Mouse (Mus musculus): ENCODE results near the gene Zfand2a. TPM values are rescaled to one million over a fixed set of nuclear protein-coding genes. Genes with fewer than 3 reads are reported as not detected.

Zfand2a gene
- polyA plus RNA-seq, 1 experiment from 2014 or later, result 6.0 TPM

DNA sequence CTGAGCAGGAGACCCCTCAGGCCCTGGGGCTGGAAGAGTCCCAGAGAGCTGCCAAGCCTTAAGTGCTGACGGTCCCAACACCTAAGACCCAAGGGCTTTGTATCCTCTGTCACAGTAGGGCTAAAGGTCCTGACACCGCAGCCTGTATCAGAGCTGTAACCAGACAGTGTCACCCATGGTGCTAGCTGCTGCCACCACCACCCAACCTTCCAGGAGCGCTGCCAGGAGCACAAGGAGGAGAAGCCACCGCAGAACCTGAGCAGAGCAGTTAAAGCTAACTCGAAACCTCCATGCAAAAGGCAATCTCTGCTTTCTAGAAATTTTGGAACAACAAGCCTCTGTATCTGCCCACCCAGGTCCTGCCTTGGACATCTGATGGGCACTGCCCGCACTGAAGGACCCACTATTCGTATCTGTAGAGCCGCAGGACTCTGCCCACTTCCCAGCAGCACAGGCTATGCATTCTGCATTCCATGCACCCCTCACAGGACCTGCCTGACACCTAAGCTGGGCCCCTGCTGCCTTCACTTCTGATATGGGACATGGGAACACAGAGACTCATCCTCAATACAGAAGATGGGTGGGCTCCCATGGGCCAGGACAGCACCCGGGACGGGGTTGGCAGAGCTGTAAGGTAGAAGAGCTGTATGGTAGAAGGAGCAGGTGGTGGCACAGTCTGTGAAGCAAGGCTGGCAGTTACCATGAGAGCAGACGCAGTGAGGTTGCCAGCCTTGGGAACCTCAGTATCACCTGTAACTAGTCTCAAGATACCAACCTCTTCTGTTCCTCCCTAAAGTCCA lies 43.2 kb downstream of the Zfand2a start:
- H3K9ac ChIP-seq, result no peak overlapping the region
- no peaks in the 10 kb centered on the region for H3K36me3 ChIP-seq
- H3K4me1 ChIP-seq (replicated peaks), result 0 out of 2 replicates have a peak, but pooled peaks cover 5% of the 10 kb centered on the region
- no peak for ATAC-seq
- H3K4me3 ChIP-seq (replicated peaks), result no peak overlapping the region
- no peak overlapping the region for H3K4me2 ChIP-seq (replicated peaks)
- WGBS, result 94% methylated on average over 11 of the region's 11 CpGs
- no peak overlapping the region for H3K27ac ChIP-seq
- H3K9me3 ChIP-seq, result no peaks in the 10 kb centered on the region
- H3K27me3 ChIP-seq (replicated peaks), result no peaks in the 10 kb centered on the region

- Histone ChIP-seq H3K4me1 (replicated peaks) (0 out of 2 replicates have a peak, but pooled peaks cover 5% of the 10 kb centered on the region), H3K4me3 (replicated peaks) (no peak overlapping the region), H3K27me3 (replicated peaks) (no peaks in the 10 kb centered on the region), H3K36me3 (no peaks in the 10 kb centered on the region), H3K4me2 (replicated peaks) (no peak overlapping the region), H3K9me3 (no peaks in the 10 kb centered on the region), H3K27ac (no peak overlapping the region), H3K9ac (no peak overlapping the region)
- 85% methylated on average over 5 of the region's 5 CpGs for WGBS
- no peak for ATAC-seq
Measured at GRCm38 (mm10) chr5:139440451-139440850, 43.9 kb downstream of the Zfand2a start.

DNA sequence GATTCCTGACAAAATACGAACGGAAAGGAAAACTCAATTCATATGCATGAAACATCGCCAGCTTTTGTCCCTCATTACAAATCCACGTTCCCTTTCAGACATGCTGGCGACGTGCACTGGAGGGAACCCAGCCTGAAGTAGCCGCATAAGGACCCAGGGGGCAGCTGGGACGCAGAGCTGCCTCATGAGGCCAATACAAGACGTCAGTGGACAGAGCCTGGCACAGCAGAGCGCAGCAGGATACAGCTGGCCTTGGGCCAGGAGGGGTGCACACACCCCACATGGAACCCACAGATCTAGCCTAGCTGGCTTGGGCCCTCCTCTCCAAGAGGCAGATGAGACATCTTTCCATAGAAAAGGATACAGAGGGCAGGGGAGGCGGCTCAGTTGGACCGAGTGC lies 45.9 kb downstream of the Zfand2a start:
- WGBS, result 86% methylated on average over 12 of the region's 12 CpGs
- no peaks in the 10 kb centered on the region for H3K36me3 ChIP-seq
- no peak for ATAC-seq
- H3K27me3 ChIP-seq (replicated peaks), result no peaks in the 10 kb centered on the region
- no peaks in the 10 kb centered on the region for H3K9me3 ChIP-seq
- H3K9ac ChIP-seq, result no peak overlapping the region
- H3K4me1 ChIP-seq (replicated peaks), result 0 out of 2 replicates have a peak, but pooled peaks cover 5% of the 10 kb centered on the region
- H3K27ac ChIP-seq, result no peak overlapping the region
- H3K4me3 ChIP-seq (replicated peaks), result no peak overlapping the region
- no peak overlapping the region for H3K4me2 ChIP-seq (replicated peaks)

DNA sequence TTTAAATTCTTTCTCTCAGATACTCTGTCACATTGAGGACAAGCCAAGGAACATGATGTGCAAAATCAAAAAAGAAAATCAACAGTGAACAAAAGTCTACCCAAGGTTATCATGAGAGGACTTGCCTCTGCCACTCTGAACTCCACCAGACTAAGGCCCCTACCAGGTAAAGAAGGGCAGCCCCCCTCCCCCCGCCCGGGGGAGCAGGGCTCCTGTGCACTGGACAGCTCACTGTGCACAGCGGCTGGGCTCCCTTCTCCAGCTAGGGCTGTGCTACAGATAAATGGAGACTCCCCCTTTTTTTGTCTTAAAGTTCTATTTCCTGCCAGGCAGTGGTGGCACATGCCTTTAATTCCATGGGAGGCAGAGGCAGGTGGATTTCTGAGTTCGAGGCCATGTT lies 46.6 kb downstream of the Zfand2a start:
- Histone ChIP-seq H3K27me3 (replicated peaks) (no peaks in the 10 kb centered on the region), H3K9ac (no peak overlapping the region), H3K4me3 (replicated peaks) (no peak overlapping the region), H3K36me3 (no peaks in the 10 kb centered on the region), H3K4me1 (replicated peaks) (0 out of 2 replicates have a peak, but pooled peaks cover 4% of the 10 kb centered on the region), H3K9me3 (no peaks in the 10 kb centered on the region), H3K27ac (no peak overlapping the region), H3K4me2 (replicated peaks) (no peak overlapping the region)
- ATAC-seq, result no peak
- WGBS, result 93% methylated on average over 4 of the region's 4 CpGs

DNA sequence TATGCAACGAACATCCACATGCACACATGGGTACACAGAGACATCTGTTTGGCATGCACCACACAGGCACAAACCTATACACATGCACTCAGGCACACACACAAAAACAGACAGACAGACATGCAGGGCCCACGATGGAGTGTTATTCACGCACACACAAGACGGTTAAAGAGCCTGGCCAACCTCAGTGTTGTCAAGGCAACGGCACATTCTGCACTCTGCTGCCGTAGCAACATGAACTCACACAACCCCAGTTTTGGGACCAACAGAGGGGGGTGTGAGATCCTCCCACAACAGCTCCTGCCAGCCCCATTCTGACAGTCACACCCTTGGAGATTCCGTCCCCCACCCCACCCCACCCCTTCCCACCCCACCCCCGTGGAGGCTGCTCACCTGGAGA lies 49.4 kb downstream of the Zfand2a start:
- ATAC-seq, result no peak
- H3K4me2 ChIP-seq (replicated peaks), result no peak overlapping the region

GRCm38 (mm10) chr5:139433842-139434568 lies 50.3 kb downstream of the Zfand2a start:
- no peak for ATAC-seq
- Histone ChIP-seq H3K9ac (no peak overlapping the region), H3K27me3 (replicated peaks) (no peaks in the 10 kb centered on the region), H3K9me3 (no peaks in the 10 kb centered on the region), H3K27ac (no peak overlapping the region), H3K4me1 (replicated peaks) (peaks cover 11% of the 10 kb centered on the region), H3K4me2 (replicated peaks) (no peak overlapping the region), H3K36me3 (no peaks in the 10 kb centered on the region), H3K4me3 (replicated peaks) (no peak overlapping the region)
- 81% methylated on average over 9 of the region's 9 CpGs for WGBS

More for the DNA sequence above, 49.4 kb downstream of the Zfand2a start:
- Histone ChIP-seq H3K4me3 (replicated peaks) (no peak overlapping the region), H3K9ac (no peak overlapping the region), H3K27ac (no peak overlapping the region), H3K27me3 (replicated peaks) (no peaks in the 10 kb centered on the region), H3K9me3 (no peaks in the 10 kb centered on the region), H3K36me3 (no peaks in the 10 kb centered on the region), H3K4me1 (replicated peaks) (peaks cover 4% of the 10 kb centered on the region)
- 44% methylated on average over 8 of the region's 8 CpGs for WGBS

DNA sequence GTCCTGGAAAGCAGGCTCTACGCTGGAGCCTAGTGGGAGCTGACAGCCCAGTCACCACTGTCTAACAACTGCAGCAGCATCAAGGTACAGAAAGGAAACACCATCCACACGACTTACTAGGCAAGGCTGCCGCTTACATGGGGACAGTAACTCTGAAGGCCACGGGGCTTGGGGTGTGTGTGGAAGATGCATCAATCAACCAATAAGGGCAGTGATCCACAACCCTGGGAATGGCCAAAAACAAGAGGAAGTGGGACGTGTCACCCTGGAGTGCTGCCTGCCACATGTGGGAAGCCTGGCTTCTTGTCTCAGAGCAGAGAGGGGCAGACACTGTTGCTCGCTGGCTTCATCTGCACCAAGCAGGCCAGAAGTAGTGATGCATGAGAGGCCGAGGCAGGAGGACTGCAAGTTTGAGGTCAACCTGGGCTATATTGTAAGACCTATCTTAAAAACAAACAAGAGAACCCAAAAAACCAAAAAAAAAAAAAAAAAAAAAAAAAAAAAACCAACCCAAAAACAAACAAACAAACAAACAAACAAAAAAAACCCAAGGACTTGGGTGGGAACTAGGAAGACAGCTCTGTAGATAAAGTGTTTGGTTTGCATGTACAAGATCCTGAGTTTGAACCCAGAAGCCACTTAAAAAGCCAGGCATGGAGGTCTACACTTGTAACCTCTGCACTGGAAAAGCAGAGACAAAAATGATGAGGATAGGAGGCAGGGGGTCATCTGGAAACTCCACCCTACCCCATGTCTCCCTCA lies 51.4 kb downstream of the Zfand2a start:
- Histone ChIP-seq H3K27me3 (replicated peaks) (no peaks in the 10 kb centered on the region), H3K4me1 (replicated peaks) (peaks cover 10% of the 10 kb centered on the region), H3K27ac (no peak overlapping the region), H3K36me3 (no peaks in the 10 kb centered on the region), H3K9me3 (no peaks in the 10 kb centered on the region), H3K4me2 (replicated peaks) (no peak overlapping the region), H3K9ac (no peak overlapping the region), H3K4me3 (replicated peaks) (no peak overlapping the region)
- ATAC-seq, result no peak
- 72% methylated on average over 7 of the region's 7 CpGs for WGBS

- Histone ChIP-seq H3K27ac (no peak overlapping the region), H3K9ac (no peak overlapping the region), H3K4me3 (replicated peaks) (no peak overlapping the region), H3K27me3 (replicated peaks) (no peaks in the 10 kb centered on the region), H3K4me2 (replicated peaks) (no peak overlapping the region), H3K9me3 (no peaks in the 10 kb centered on the region), H3K36me3 (no peaks in the 10 kb centered on the region), H3K4me1 (replicated peaks) (peaks cover 11% of the 10 kb centered on the region)
- no peak for ATAC-seq
- 81% methylated on average over 6 of the region's 6 CpGs for WGBS
Measured at GRCm38 (mm10) chr5:139432333-139432732, 52.0 kb downstream of the Zfand2a start.

DNA sequence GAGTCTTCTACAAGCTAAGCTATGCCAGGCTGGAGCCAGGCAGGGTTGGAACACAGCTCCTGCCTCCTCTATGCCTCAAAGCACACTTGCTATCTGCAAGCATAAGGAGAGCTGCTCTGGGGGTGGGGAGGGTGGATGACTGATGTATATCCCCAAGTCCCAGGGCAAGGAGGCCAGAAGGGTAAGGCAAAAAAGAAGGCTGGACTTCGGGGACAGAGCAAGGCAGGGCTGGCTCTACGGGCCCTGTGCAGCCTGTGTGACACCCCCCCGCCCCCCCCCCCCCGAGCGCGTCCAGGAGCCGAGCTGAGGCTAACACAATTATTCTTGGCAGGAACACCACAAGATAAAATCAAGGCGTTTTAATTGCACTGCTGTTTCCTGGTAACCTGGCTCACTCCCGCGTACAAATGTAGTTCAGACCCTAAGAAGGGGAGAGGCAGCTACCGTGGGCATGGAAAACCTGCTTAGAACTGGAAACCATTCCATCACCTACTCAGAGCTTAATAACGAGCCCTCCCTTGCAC lies 54.5 kb downstream of the Zfand2a start:
- Histone ChIP-seq H3K36me3 (no peaks in the 10 kb centered on the region), H3K27ac (no peak overlapping the region), H3K9me3 (no peaks in the 10 kb centered on the region), H3K27me3 (replicated peaks) (no peaks in the 10 kb centered on the region), H3K4me1 (replicated peaks) (peaks cover 14% of the 10 kb centered on the region), H3K4me3 (replicated peaks) (no peak overlapping the region), H3K9ac (no peak overlapping the region), H3K4me2 (replicated peaks) (no peak overlapping the region)
- ATAC-seq, result peak; percentile 33; the same call in 1 of the 2 replicates
- 23% methylated on average over 12 of the region's 12 CpGs for WGBS

GRCm38 (mm10) chr5:139427989-139428388 lies 56.4 kb downstream of the Zfand2a start:
- Histone ChIP-seq H3K4me2 (replicated peaks) (no peak overlapping the region), H3K9ac (no peak overlapping the region), H3K9me3 (no peaks in the 10 kb centered on the region), H3K27ac (no peak overlapping the region), H3K27me3 (replicated peaks) (no peaks in the 10 kb centered on the region), H3K36me3 (no peaks in the 10 kb centered on the region), H3K4me3 (replicated peaks) (no peak overlapping the region), H3K4me1 (replicated peaks) (peaks cover 25% of the 10 kb centered on the region)
- ATAC-seq, result no peak
- 77% methylated on average over 9 of the region's 9 CpGs for WGBS

DNA sequence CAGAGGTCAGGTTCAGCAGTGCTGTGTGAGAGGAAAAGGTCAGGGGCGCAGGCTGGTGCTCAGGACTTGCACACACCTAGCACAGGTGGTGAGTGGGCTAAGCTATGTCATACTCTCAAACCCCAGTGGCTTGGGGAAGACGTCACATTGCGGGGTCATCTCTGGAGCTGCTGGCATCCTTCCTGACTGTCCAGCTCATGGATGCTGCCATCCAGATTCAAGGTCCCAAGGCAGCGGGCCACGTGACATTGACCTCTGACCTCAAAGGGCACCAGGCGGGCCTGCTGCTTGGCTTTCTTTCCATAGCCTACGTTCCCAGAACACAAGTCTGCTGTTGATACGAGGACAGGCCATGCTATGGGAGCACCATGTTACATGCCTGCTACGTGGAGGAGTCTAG lies 57.3 kb downstream of the Zfand2a start:
- Histone ChIP-seq H3K4me3 (replicated peaks) (no peak overlapping the region), H3K36me3 (no peaks in the 10 kb centered on the region), H3K27me3 (replicated peaks) (no peaks in the 10 kb centered on the region), H3K27ac (no peak overlapping the region), H3K9ac (no peak overlapping the region), H3K4me1 (replicated peaks) (peaks cover 28% of the 10 kb centered on the region), H3K9me3 (no peaks in the 10 kb centered on the region), H3K4me2 (replicated peaks) (no peak overlapping the region)
- ATAC-seq, result no peak
- whole genome bisulfite sequencing, result 86% methylated on average over 9 of the region's 9 CpGs

GRCm38 (mm10) chr5:139425198-139425597 lies 59.2 kb downstream of the Zfand2a start:
- Histone ChIP-seq H3K4me3 (replicated peaks) (no peak overlapping the region), H3K9me3 (no peaks in the 10 kb centered on the region), H3K27ac (no peak overlapping the region), H3K9ac (no peak overlapping the region), H3K4me1 (replicated peaks) (peaks cover 37% of the 10 kb centered on the region), H3K36me3 (no peaks in the 10 kb centered on the region), H3K4me2 (replicated peaks) (no peak overlapping the region), H3K27me3 (replicated peaks) (no peaks in the 10 kb centered on the region)
- no peak for ATAC-seq
- 66% methylated on average over 9 of the region's 9 CpGs for WGBS
